Mouse (Mus musculus): ENCODE data around the gene Sema3f. TPM values are rescaled to one million over a fixed set of nuclear protein-coding genes. Genes with fewer than 3 reads are reported as not detected.

Sema3f gene
- polyA plus RNA-seq, 1 experiment from 2014 or later = 3.9 TPM

DNA sequence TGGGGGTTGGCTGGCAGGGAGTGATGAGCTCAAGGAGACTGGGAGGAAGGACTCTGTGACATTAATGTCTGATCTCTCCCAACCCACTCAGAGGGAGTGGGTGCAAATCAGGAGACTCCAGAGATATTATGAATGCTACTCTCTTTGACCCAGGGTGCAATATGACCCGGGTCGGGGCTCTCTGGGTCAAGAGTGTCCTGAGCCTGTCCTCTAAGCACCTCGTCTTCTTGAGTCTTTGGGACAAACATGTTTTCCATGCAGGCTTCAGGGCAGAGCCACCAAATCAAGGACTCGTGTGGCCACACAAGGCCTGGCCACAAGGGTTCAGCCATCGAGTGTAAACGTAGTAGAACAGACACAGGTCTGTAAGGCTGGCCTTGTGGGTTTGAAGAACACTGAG lies 52.2 kb downstream of the Sema3f start:
- no peaks in the 10 kb centered on the region for H3K27me3 ChIP-seq (replicated peaks; ENCODE audit: control insufficient read depth, insufficient read depth, low read length)
- H3K4me3 ChIP-seq (ENCODE audit: low read depth, low read length) = no peak overlapping the region
- no peak for TF ChIP-seq CTCF (IDR thresholded peaks at IDR 0.05; ENCODE audit: low read depth)
- WGBS = 82% methylated on average over 6 of the region's 6 CpGs
- H3K4me1 ChIP-seq (replicated peaks; ENCODE audit: control insufficient read depth, insufficient read depth, low read length) = 0 out of 2 replicates have a peak, but pooled peaks cover 6% of the 10 kb centered on the region
- H3K27ac ChIP-seq (ENCODE audit: low read depth, low read length) = no peak overlapping the region
- no peak for ATAC-seq
- H3K36me3 ChIP-seq (ENCODE audit: control insufficient read depth, insufficient read depth) = no peaks in the 10 kb centered on the region
- no peak overlapping the region for H3K9ac ChIP-seq (ENCODE audit: low read depth, low read length)
- H3K9me3 ChIP-seq (ENCODE audit: control insufficient read depth) = no peaks in the 10 kb centered on the region
- no peak overlapping the region for H3K4me2 ChIP-seq (replicated peaks; ENCODE audit: low read depth)

DNA sequence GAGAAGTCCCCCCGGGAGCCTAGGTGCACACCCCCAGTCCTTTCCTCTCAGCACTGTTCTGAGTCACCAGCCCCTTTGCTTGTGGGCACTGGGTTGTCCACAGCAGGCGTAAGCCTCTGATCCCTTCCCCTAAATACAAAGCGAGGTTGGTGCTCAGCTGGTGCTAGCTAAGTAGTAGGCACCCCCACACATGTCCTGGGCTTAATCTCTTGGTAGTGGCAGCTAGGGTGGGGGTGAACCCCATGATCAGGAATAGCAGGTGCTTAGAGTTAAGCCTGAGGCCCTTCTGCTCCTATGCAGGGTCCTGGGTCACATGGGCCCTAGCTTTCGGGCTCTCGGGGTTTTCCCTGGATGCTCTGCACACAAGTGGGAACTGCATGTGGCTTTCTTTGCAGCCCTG lies 53.1 kb downstream of the Sema3f start:
- H3K4me2 ChIP-seq (replicated peaks; ENCODE audit: low read depth) = no peak overlapping the region
- no peak overlapping the region for H3K4me3 ChIP-seq (ENCODE audit: low read depth, low read length)
- no peaks in the 10 kb centered on the region for H3K9me3 ChIP-seq (ENCODE audit: control insufficient read depth)
- H3K36me3 ChIP-seq (ENCODE audit: control insufficient read depth, insufficient read depth) = no peaks in the 10 kb centered on the region
- H3K27me3 ChIP-seq (replicated peaks; ENCODE audit: control insufficient read depth, insufficient read depth, low read length) = no peaks in the 10 kb centered on the region
- H3K27ac ChIP-seq (ENCODE audit: low read depth, low read length) = no peak overlapping the region
- no peak overlapping the region for H3K9ac ChIP-seq (ENCODE audit: low read depth, low read length)
- TF ChIP-seq CTCF (IDR thresholded peaks at IDR 0.05; ENCODE audit: low read depth) = no peak
- WGBS = 88% methylated on average over 5 of the region's 5 CpGs
- no peak for ATAC-seq
- 0 out of 2 replicates have a peak, but pooled peaks cover 6% of the 10 kb centered on the region for H3K4me1 ChIP-seq (replicated peaks; ENCODE audit: control insufficient read depth, insufficient read depth, low read length)

DNA sequence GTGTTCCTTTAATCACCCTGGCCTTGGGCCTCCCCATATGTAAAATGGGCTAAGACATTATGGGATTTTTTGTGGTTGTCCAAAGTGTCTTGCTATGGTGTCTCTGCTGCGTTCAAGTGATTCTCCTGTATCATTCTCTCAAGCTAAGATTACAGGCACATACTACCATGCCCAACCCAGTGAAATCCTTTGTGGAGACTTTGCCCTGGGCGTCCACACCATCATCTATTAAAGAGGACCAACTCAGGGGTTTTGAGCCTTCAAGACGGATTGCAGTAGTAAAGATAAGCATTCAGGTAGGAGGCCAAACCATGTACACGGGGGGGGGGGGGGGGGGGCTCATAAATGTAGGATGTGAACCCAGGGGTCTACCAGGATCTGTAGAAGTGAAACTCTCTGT lies 55.7 kb downstream of the Sema3f start:
- WGBS = 34% methylated on average over 4 of the region's 4 CpGs
- peak overlapping the region; percentile 76 for H3K27ac ChIP-seq (ENCODE audit: low read depth, low read length)
- H3K9me3 ChIP-seq (ENCODE audit: control insufficient read depth) = no peaks in the 10 kb centered on the region

DNA sequence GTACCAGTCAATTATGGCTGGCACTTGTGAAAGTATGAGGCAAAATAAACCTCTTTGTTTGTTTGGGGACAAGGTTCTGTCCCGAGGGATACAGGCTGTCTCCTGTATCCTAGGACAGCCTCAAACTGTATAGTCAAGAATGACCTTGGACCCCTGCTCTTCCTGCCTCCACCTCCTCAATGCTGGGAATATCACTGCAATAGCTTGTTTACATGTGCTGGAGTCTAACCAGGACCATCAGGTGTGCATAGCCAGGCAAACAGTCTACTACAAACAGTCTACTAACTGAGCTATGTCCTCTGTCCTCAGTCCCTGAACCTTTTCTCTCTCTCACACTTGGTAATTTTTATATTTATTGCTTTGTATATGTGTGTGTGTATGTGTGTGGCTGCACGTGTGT lies 56.8 kb downstream of the Sema3f start:
- no peaks in the 10 kb centered on the region for H3K27me3 ChIP-seq (replicated peaks; ENCODE audit: control insufficient read depth, insufficient read depth, low read length)
- TF ChIP-seq CTCF (IDR thresholded peaks at IDR 0.05; ENCODE audit: low read depth) = no peak
- H3K36me3 ChIP-seq (ENCODE audit: control insufficient read depth, insufficient read depth) = no peaks in the 10 kb centered on the region; the same call in 1 of the 2 replicates
- no peaks in the 10 kb centered on the region for H3K9me3 ChIP-seq (ENCODE audit: control insufficient read depth)
- H3K4me2 ChIP-seq (replicated peaks; ENCODE audit: low read depth) = no peak overlapping the region
- ATAC-seq = no peak
- H3K4me3 ChIP-seq (ENCODE audit: low read depth, low read length) = no peak overlapping the region
- WGBS = 53% methylated on average over 2 of the region's 2 CpGs
- peak overlapping the region; percentile 76; the same call in 1 of the 2 replicates for H3K27ac ChIP-seq (ENCODE audit: low read depth, low read length)
- H3K4me1 ChIP-seq (replicated peaks; ENCODE audit: control insufficient read depth, insufficient read depth, low read length) = 0 out of 2 replicates have a peak, but pooled peaks cover 4% of the 10 kb centered on the region
- no peak overlapping the region for H3K9ac ChIP-seq (ENCODE audit: low read depth, low read length)

More for the DNA sequence above, 55.7 kb downstream of the Sema3f start:
- Histone ChIP-seq H3K36me3 (ENCODE audit: control insufficient read depth, insufficient read depth) (no peaks in the 10 kb centered on the region; the same call in 1 of the 2 replicates), H3K4me2 (replicated peaks; ENCODE audit: low read depth) (no peak overlapping the region), H3K4me1 (replicated peaks; ENCODE audit: control insufficient read depth, insufficient read depth, low read length) (0 out of 2 replicates have a peak, but pooled peaks cover 4% of the 10 kb centered on the region), H3K9ac (ENCODE audit: low read depth, low read length) (no peak overlapping the region), H3K4me3 (ENCODE audit: low read depth, low read length) (no peak overlapping the region), H3K27me3 (replicated peaks; ENCODE audit: control insufficient read depth, insufficient read depth, low read length) (no peaks in the 10 kb centered on the region)
- ATAC-seq = peak; percentile 71
- TF ChIP-seq CTCF (IDR thresholded peaks at IDR 0.05; ENCODE audit: low read depth) = no peak

DNA sequence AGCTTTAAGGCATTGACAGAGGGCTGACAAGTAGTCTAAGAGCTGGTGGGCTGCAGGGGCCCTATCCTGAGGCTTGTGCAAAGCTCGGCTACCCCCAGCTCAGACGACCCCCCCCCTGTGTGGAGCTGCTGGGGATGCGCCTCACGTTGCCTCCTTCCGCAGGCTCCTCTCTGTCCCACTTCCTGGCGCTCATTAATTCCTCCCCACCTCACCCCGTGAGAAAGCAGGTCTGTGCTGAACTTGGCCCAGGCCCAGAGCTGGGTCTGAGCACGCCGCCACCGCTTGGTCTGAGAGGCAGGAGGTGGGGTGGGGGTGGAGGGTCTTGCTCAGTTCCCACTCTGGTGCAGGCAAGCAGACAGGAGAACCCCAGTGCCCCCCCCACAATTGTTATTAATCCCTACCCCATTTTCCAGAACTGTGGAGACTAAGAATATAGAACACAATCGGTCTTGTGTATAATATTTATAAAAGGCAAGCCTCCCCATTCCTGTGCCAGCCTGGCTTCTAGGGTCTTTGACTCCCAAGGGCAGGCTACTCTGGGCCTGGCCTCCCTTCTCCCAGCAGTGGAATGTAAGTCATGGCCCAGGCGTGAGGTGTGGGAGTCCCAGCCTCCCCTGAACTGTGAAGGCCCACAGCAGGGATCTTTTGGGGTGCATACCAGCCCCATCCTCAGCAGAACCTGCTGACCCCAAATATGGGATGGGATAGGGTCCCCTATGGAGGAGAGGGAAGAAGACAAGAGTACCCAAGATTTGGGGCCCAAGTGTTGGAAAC lies 59.4 kb downstream of the Sema3f start:
- no peaks in the 10 kb centered on the region for H3K27me3 ChIP-seq (replicated peaks; ENCODE audit: control insufficient read depth, insufficient read depth, low read length)
- 58% methylated on average over 12 of the region's 12 CpGs for WGBS
- TF ChIP-seq CTCF (IDR thresholded peaks at IDR 0.05; ENCODE audit: low read depth) = no peak
- no peak for ATAC-seq
- no peak overlapping the region for H3K4me3 ChIP-seq (ENCODE audit: low read depth, low read length)
- H3K9ac ChIP-seq (ENCODE audit: low read depth, low read length) = no peak overlapping the region
- H3K4me2 ChIP-seq (replicated peaks; ENCODE audit: low read depth) = no peak overlapping the region
- no peaks in the 10 kb centered on the region for H3K9me3 ChIP-seq (ENCODE audit: control insufficient read depth)
- no peak overlapping the region for H3K27ac ChIP-seq (ENCODE audit: low read depth, low read length)
- no peaks in the 10 kb centered on the region; the same call in 1 of the 2 replicates for H3K36me3 ChIP-seq (ENCODE audit: control insufficient read depth, insufficient read depth)
- H3K4me1 ChIP-seq (replicated peaks; ENCODE audit: control insufficient read depth, insufficient read depth, low read length) = no peaks in the 10 kb centered on the region

DNA sequence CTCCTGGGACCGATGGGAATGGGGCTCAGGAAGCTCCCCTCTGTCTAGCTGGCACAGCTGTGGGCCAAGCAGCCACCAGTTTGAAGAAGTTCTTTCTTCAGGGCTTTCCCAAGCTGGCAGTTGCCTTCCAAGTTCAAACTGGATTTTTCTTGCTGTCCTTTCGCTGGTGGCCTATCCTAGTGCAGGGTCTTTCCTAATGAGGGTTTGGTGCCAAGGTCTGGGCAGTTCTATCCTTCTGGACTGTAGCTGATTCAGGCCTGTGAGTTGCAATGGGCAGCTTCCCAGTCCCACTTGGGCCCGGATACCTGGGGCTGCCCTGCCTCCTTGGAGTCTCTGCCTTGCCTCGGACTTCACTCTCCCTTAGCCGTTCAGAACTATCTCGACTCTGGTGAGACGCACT lies 60.0 kb downstream of the Sema3f start:
- no peak overlapping the region for H3K9ac ChIP-seq (ENCODE audit: low read depth, low read length)
- H3K4me3 ChIP-seq (ENCODE audit: low read depth, low read length) = no peak overlapping the region
- H3K4me2 ChIP-seq (replicated peaks; ENCODE audit: low read depth) = no peak overlapping the region
- no peak overlapping the region for H3K27ac ChIP-seq (ENCODE audit: low read depth, low read length)
- 69% methylated on average over 7 of the region's 7 CpGs for WGBS
- no peak for ATAC-seq
- no peaks in the 10 kb centered on the region for H3K9me3 ChIP-seq (ENCODE audit: control insufficient read depth)
- H3K4me1 ChIP-seq (replicated peaks; ENCODE audit: control insufficient read depth, insufficient read depth, low read length) = no peaks in the 10 kb centered on the region
- no peaks in the 10 kb centered on the region; the same call in 1 of the 2 replicates for H3K36me3 ChIP-seq (ENCODE audit: control insufficient read depth, insufficient read depth)
- TF ChIP-seq CTCF (IDR thresholded peaks at IDR 0.05; ENCODE audit: low read depth) = no peak
- H3K27me3 ChIP-seq (replicated peaks; ENCODE audit: control insufficient read depth, insufficient read depth, low read length) = no peaks in the 10 kb centered on the region
